Mouse (Mus musculus): ENCODE results near the gene Plcd3. TPM values are rescaled to one million over a fixed set of nuclear protein-coding genes. Genes with fewer than 3 reads are reported as not detected.

Gene Plcd3
- polyA plus RNA-seq (2021; fragmentation: Nextera tagmentation), result 3.2 and 7.0 TPM in 2 replicates
- long read RNA-seq, experiment 1, transcript Plcd3-201 (15 exons, 3,023 nt), result major isoform, 59 of 72 reads
- long read RNA-seq, experiment 1, partial matches to known transcripts, result 4 of 72 reads
- long read RNA-seq, experiment 1, other reads (novel, unspliced or antisense), result 9 of 72 reads
- long read RNA-seq, experiment 2, partial matches to known transcripts, result 9 of 18 reads
- long read RNA-seq, experiment 2, other reads (novel, unspliced or antisense), result 5 of 18 reads

DNA sequence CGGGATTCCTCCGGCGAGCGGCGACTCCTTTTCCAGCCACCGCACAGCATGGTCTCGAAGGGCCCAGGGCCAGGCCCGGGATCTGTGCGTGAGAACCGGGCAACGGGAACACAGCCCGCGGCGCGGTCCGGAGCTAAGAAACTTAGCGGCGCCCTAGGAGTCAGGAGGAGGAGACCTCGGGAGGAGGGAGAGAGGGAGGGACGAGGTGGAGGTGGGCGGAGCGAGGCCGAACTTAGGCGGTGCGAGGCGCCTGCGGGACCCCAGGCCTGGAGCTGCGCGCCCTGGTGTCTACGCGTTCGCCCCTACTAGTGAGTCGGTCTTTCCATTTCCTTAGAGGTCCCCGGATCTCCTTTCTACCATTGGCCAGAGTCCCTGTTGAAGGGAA is at the start of gene Plcd3, which contains the start of gene Acbd4:
Gene Plcd3 (minus strand): TSS at position 178 of the 385 bp plus-strand sequence.
Gene Acbd4 (plus strand): TSS at position 202 of the 385 bp plus-strand sequence.

DNA sequence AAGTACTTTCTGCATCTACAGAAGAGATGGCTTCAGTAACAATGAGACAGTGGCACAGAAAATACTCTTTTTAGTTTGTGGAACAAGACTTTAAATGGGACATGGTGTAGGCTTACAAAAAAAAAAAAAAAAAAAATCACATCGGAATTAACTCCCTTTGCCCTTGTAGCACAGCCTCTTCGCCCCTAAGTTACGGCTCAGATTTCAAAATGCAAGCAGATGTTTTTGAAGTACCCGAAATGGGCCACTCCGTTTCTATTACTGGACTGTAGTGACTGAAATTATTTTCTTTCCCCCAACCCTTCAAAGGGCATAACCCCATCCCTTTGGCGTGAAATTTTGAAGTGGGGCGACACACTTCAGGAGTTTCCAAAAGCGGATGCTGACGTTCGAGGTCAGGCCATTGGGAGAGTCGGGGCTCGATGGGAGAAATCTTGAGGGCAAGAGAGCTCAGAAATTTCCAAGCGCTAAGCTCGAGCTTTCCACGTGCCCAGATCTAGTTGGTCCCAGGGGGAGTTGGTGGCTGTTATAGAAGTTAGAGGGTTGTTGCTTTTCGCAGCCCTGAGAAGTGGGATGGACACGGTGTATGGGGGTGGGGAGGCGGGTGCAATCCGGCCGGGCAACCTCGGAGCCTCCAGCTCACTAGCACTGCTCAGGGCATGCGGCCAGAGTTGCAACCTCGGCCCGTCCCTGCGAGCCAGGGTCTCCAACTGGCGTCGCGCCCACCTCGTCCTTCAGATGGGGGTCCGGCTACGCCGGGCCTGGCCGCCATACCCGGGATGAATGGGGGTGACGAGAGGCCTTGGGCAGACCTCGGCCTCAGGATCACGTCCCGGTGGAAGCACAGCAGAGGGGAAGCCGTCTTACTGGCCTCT is 30.5 kb upstream of the Plcd3 start, which contains the start of gene Hexim2:
Gene Hexim2 (plus strand): TSS at position 729 of the 875 bp plus-strand sequence.

DNA sequence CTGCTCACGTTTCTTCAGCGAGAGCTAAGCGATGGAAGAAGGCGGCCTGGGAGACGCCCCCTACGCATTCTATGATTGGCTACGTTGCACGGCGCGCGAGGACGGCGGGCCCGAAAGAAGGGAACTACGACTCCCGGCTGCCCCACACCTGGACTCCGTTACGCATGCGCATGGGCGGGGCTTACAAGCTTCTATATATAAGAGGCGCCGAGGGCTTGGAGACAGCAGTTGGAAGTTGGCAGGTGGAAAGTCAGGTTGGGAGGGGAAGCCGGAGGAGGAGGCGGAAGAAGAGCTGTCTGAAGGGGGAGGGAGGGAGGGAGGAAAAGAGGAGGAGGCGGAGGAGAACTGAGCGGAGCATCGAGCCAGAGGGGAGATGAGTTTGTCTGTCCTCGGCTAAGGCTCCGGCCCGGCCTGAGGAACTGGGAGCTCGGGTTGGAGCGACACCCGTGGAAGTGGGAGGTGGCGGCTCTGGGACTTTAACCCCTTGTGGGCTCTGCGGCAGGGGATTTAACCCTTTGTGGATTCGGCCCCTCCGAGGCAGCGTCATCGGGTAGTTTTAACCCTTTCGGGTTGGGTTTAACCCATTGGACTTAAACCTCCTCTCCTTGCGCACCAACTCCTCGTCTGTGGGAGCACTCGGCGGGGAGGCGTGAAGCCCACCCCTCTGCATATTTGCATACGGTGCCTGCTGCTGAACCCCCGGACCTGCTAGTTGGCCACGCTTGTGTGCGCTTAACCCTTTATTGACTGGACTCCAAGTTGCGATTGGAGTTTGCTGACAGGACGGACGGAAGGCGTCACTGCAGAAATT is 14.8 kb upstream of the Plcd3 start, which contains the start of gene Hexim1:
Gene Hexim1 (plus strand): TSS at position 224 of the 811 bp plus-strand sequence.

DNA sequence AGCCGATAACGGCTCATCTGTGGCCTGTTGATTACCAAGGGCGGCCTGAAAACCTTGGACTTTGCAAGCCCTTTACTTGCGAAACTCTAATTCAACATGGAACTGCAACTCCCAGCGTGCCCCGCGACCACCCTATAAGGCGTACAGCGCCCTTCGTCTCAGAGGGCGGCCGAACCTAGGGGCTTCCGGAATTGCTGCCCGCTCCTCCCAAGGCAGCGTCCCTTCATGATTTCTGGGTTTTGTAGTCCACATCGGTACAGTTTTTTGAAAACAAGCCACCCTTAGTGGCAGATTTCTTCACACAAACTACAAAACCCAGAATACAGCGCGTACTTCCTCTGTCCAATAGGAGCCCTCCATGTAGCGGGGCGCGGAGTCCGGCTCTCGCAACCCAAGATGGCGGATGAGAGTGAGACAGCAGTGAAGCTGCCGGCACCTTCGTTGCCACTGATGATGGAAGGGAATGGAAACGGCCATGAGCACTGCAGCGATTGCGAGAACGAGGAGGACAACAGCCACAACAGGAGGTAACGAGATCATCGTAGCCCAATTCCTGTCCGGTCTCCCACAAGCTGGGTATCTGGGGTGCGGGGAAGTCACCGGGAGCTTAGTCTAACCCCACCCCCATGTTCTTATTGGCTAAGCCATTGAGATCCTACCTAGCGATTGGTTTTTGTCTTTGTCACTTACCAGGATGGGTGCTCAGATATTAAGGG is 73.1 kb downstream of the Plcd3 start, which contains the start of the genes Nmt1 and Dcakd:
Gene Nmt1 (plus strand): TSS at position 15 of the 716 bp plus-strand sequence.
Gene Dcakd (minus strand): TSS at position 158 of the 716 bp plus-strand sequence.

Other genes starting within 250 kb of the Plcd3 start
- gene Eftud2, start 220.7 kb downstream of the Plcd3 start, polyA plus RNA-seq (2021; fragmentation: Nextera tagmentation), result 57.3 and 64.5 TPM in 2 replicates
- 3.9 and 5.6 TPM in 2 replicates for gene Ccdc103, start 220.5 kb downstream of the Plcd3 start, polyA plus RNA-seq (2021; fragmentation: Nextera tagmentation)
- not detected in 2 replicates for gene Fam187a, start 216.5 kb downstream of the Plcd3 start, polyA plus RNA-seq (2021; fragmentation: Nextera tagmentation)
- 54.0 and 58.4 TPM in 2 replicates for gene Gfap, start 200.7 kb downstream of the Plcd3 start, polyA plus RNA-seq (2021; fragmentation: Nextera tagmentation)
- 0.06 TPM in 1 of 2 replicates, not detected in the other for gene Kif18b, start 176.5 kb downstream of the Plcd3 start, polyA plus RNA-seq (2021; fragmentation: Nextera tagmentation)
- 1.5 and 13.5 TPM in 2 replicates for gene C1ql1, start 155.0 kb downstream of the Plcd3 start, polyA plus RNA-seq (2021; fragmentation: Nextera tagmentation)
- 250 and 262 TPM in 2 replicates for gene Nmt1, start 73.5 kb downstream of the Plcd3 start, polyA plus RNA-seq (2021; fragmentation: Nextera tagmentation)
- gene Dcakd, start 73.3 kb downstream of the Plcd3 start, polyA plus RNA-seq (2021; fragmentation: Nextera tagmentation), result 16.0 and 42.8 TPM in 2 replicates
- 47.7 and 48.6 TPM in 2 replicates for gene Acbd4, start within 50 bp of the Plcd3 start, polyA plus RNA-seq (2021; fragmentation: Nextera tagmentation)
- 5.2 and 6.1 TPM in 2 replicates for gene Hexim1, start 14.6 kb upstream of the Plcd3 start, polyA plus RNA-seq (2021; fragmentation: Nextera tagmentation)
- gene Hexim2, start 30.8 kb upstream of the Plcd3 start, polyA plus RNA-seq (2021; fragmentation: Nextera tagmentation), result 5.2 and 7.2 TPM in 2 replicates
- 13.8 and 37.2 TPM in 2 replicates for gene Fmnl1, start 69.4 kb upstream of the Plcd3 start, polyA plus RNA-seq (2021; fragmentation: Nextera tagmentation)
- 2.6 and 2.7 TPM in 2 replicates for gene 1700023F06Rik, start 106.9 kb upstream of the Plcd3 start, polyA plus RNA-seq (2021; fragmentation: Nextera tagmentation)
- 0.33 and 0.49 TPM in 2 replicates for gene Spata32, start 116.8 kb upstream of the Plcd3 start, polyA plus RNA-seq (2021; fragmentation: Nextera tagmentation)
- 0.64 and 0.83 TPM in 2 replicates for gene Map3k14, start 165.8 kb upstream of the Plcd3 start, polyA plus RNA-seq (2021; fragmentation: Nextera tagmentation)